Mouse (Mus musculus): ENCODE data around the gene Ell3. TPM values are rescaled to one million over a fixed set of nuclear protein-coding genes. Genes with fewer than 3 reads are reported as not detected.
A peak's percentile ranks its signal among the peaks of the same experiment; 100 is the strongest.

Ell3 gene
- polyA plus RNA-seq, 1 experiment from 2014 or later: 3.1 TPM

DNA sequence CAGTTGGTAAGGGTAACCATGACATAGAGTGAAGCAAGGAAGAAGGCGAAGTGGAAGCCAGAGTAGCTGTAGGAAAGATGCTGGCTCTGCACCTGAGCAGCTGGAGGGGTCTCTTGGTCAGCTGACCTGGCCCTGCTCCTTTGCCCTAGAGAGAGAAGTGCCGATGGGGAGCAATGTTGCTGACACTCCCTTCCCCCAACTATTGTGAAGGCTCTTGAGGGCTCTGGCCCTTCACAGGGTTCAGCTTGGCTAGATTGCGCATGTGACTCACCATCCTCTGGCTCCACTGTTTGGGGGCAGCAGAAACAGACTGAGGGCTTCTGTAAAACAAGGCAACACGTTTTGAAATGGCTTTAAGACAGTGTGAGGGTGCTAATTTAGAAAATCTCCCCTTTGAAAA is 8.3 kb upstream of the Ell3 start:
- Histone ChIP-seq H3K27me3 (ENCODE audit: control insufficient read depth, insufficient read depth, low read length) (no peaks in the 10 kb centered on the region), H3K27ac (ENCODE audit: low read depth, low read length) (no peak overlapping the region), H3K36me3 (ENCODE audit: control insufficient read depth, insufficient read depth, low read length) (no peaks in the 10 kb centered on the region; the same call in 1 of the 2 replicates), H3K4me2 (replicated peaks; ENCODE audit: low read depth, low read length) (no peak overlapping the region), H3K4me1 (replicated peaks; ENCODE audit: control insufficient read depth, insufficient read depth, low read length) (0 out of 2 replicates have a peak, but pooled peaks cover 2% of the 10 kb centered on the region), H3K9me3 (ENCODE audit: control insufficient read depth, low read length) (no peaks in the 10 kb centered on the region), H3K4me3 (ENCODE audit: low read depth, low read length) (no peak overlapping the region), H3K9ac (ENCODE audit: low read depth, low read length) (no peak overlapping the region)
- ATAC-seq (ENCODE audit: low FRiP score) (no peak), DNase-seq (ENCODE audit: low spot score) (no peak)
- WGBS: 90% methylated on average over 4 of the region's 4 CpGs

DNA sequence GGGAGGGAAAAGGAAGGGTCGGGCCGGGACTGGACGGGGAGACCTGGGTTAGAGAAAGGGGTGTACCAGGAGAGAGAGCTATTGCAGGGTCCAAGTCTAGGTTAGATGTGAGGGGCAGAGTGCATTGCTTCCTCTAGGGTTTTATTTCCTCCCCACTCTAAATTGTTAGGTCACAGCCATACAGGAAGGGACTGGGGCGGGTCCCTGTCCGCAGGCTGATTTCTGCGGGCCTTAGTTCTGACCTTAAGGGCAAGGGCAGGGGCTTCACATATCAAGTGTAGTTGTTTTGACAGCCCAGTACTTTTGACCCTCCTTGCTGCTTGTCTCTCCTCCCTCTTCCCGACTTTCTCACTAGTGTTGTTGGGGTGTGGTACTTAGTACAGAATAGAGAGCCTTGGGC is 6.0 kb upstream of the Ell3 start:
- Histone ChIP-seq H3K36me3 (ENCODE audit: control insufficient read depth, insufficient read depth, low read length) (no peaks in the 10 kb centered on the region; the same call in 1 of the 2 replicates), H3K27me3 (ENCODE audit: control insufficient read depth, insufficient read depth, low read length) (no peaks in the 10 kb centered on the region), H3K27ac (ENCODE audit: low read depth, low read length) (peak overlapping the region; percentile 91), H3K9me3 (ENCODE audit: control insufficient read depth, low read length) (no peaks in the 10 kb centered on the region), H3K9ac (ENCODE audit: low read depth, low read length) (peak overlapping the region; percentile 96), H3K4me2 (replicated peaks; ENCODE audit: low read depth, low read length) (peak overlapping the region; percentile 82), H3K4me3 (ENCODE audit: low read depth, low read length) (peak overlapping the region; percentile 94), H3K4me1 (replicated peaks; ENCODE audit: control insufficient read depth, insufficient read depth, low read length) (0 out of 2 replicates have a peak, but pooled peaks cover 2% of the 10 kb centered on the region)
- WGBS: 2% methylated on average over 7 of the region's 7 CpGs
- no peak for DNase-seq (ENCODE audit: low spot score)
- ATAC-seq (ENCODE audit: low FRiP score): 0 out of 2 replicates have a peak, but pooled peaks have one; percentile 4

DNA sequence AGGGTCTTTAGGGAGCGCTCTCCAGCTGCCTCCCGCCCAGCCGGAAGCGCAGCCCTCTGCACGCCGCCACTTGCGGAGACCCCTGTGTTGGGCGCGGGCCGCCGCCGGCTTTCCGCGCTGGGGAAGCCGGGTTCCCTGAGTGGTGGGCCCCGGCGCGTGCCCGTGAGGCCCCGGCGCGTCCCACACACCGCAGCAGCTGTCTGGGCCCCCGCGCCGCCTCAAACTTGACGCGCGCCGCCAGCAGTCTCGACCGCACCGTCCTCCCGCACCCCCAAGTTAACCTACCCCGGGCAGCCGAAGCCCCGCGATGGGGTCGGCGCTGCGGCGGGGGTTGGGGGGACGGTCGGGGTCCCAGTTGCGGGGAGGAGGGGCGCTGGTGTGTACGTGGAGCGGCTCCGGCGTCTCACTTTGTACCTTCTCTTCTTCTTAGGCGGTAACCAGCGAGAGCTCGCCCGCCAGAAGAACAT is 5.5 kb upstream of the Ell3 start:
- peak overlapping the region; percentile 91 for H3K27ac ChIP-seq (ENCODE audit: low read depth, low read length)
- peak overlapping the region; percentile 82 for H3K4me2 ChIP-seq (replicated peaks; ENCODE audit: low read depth, low read length)
- WGBS: under 1% methylated on average over 26 of the region's 54 CpGs
- H3K27me3 ChIP-seq (ENCODE audit: control insufficient read depth, insufficient read depth, low read length): no peaks in the 10 kb centered on the region
- no peaks in the 10 kb centered on the region; the same call in 1 of the 2 replicates for H3K36me3 ChIP-seq (ENCODE audit: control insufficient read depth, insufficient read depth, low read length)
- 0 out of 2 replicates have a peak, but pooled peaks cover 2% of the 10 kb centered on the region for H3K4me1 ChIP-seq (replicated peaks; ENCODE audit: control insufficient read depth, insufficient read depth, low read length)
- DNase-seq (ENCODE audit: low spot score) (no peak), ATAC-seq (ENCODE audit: low FRiP score) (peak; percentile 73)
- H3K9ac ChIP-seq (ENCODE audit: low read depth, low read length): peak overlapping the region; percentile 96
- H3K9me3 ChIP-seq (ENCODE audit: control insufficient read depth, low read length): no peaks in the 10 kb centered on the region
- peak overlapping the region; percentile 94 for H3K4me3 ChIP-seq (ENCODE audit: low read depth, low read length)

DNA sequence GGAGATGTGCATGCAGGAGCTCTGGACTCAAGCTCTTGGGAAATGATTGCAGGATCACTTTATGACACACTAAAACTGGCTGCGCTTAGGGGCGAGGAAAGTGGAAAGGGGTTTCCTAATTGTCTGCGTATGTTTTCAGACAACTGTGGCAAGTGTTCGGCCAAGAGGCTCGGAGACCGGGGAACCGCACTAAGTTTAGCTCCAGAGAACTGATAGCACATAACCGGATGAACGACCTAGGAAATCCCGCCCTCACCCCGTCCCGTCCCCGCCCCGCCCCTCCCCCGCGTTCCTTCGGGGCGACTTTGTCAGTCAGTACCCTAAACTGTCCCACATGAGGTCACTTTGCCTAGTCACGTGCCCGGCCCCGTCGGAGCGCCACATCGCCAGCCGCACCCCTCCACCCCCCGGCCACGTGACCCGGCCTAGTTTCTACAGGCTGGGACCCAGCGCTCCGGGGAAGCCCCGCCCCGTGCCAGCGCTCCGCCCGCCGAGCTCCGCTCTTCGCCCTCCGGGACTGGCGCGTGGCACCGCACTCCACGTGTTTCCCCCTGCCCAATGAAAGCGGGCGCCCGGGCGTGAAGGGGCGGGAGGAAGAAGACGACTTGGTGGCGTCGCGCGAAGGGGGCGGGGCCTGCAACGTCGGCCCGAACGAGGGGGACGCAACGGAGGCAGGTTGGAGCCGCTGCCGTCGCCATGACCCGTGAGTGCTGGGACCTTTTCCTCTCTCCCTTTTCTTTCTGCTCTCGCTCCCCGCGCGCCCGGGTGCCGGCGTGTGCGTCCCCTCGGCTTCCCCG is 4.9 kb upstream of the Ell3 start, which contains the start of gene Serf2:
TSS of gene Serf2 (plus strand) at position 457 of the 797 bp plus-strand sequence.
- Histone ChIP-seq H3K27me3 (ENCODE audit: control insufficient read depth, insufficient read depth, low read length) (no peaks in the 10 kb centered on the region), H3K27ac (ENCODE audit: low read depth, low read length) (peak within 1 kb of the TSS; percentile 91)

DNA sequence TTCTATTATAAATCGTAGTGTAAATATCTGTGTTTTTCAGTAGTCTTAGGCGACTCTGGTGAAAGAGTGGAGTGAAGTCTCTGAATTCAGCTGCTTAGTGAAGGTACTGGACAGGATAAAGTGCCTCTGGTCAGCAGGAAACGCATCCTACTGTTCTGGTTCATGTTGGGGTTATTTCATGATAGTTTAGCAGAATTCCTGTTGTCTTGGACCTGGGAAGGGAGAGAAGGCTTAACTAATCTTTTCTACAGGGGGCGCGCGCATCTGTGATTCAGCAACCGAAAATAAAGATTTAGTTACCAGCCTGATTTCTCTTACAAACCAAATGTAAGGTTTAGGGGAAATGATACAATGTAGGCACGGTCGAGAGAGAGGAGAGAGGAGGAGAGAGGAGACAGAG is 4.1 kb upstream of the Ell3 start:
- WGBS: 19% methylated on average over 9 of the region's 9 CpGs
- Histone ChIP-seq H3K4me3 (ENCODE audit: low read depth, low read length) (peak overlapping the region; percentile 94), H3K27ac (ENCODE audit: low read depth, low read length) (peak overlapping the region; percentile 61), H3K9me3 (ENCODE audit: control insufficient read depth, low read length) (no peaks in the 10 kb centered on the region), H3K4me1 (replicated peaks; ENCODE audit: control insufficient read depth, insufficient read depth, low read length) (0 out of 2 replicates have a peak, but pooled peaks cover 2% of the 10 kb centered on the region), H3K4me2 (replicated peaks; ENCODE audit: low read depth, low read length) (peak overlapping the region; percentile 60), H3K27me3 (ENCODE audit: control insufficient read depth, insufficient read depth, low read length) (no peaks in the 10 kb centered on the region), H3K36me3 (ENCODE audit: control insufficient read depth, insufficient read depth, low read length) (no peaks in the 10 kb centered on the region; the same call in 1 of the 2 replicates), H3K9ac (ENCODE audit: low read depth, low read length) (peak overlapping the region; percentile 29; the same call in 1 of the 2 replicates)
- ATAC-seq (ENCODE audit: low FRiP score): no peak
- DNase-seq (ENCODE audit: low spot score): peak; percentile 49

More for the DNA sequence above, 4.9 kb upstream of the Ell3 start, which contains the start of gene Serf2:
- WGBS: under 1% methylated on average over 59 of the region's 74 CpGs
- Histone ChIP-seq H3K4me3 (ENCODE audit: low read depth, low read length) (peak within 1 kb of the TSS; percentile 94), H3K36me3 (ENCODE audit: control insufficient read depth, insufficient read depth, low read length) (no peaks in the 10 kb centered on the region; the same call in 1 of the 2 replicates), H3K4me2 (replicated peaks; ENCODE audit: low read depth, low read length) (peak within 1 kb of the TSS; percentile 82), H3K9ac (ENCODE audit: low read depth, low read length) (peak within 1 kb of the TSS; percentile 96), H3K4me1 (replicated peaks; ENCODE audit: control insufficient read depth, insufficient read depth, low read length) (0 out of 2 replicates have a peak, but pooled peaks cover 2% of the 10 kb centered on the region), H3K9me3 (ENCODE audit: control insufficient read depth, low read length) (no peaks in the 10 kb centered on the region)
- ATAC-seq (ENCODE audit: low FRiP score) (peak; percentile 99), DNase-seq (ENCODE audit: low spot score) (peak; percentile 99)

DNA sequence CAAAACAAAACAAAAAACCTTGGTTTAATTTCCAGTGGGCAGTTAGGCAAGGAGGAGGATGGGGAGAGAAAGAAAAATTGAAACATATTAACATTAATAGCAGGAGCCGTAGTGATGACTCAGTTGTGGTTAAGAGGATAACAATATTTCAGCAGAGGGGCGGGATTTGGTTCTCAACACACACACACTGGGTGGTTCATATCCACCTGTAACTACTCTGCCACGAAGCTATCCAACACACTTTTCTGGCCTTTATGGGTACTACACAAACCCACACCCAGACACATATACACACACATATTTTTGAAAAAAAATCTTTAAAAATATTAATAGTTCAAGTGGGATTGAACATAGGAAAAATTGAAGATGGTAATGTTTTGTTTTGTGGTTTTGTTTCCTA is 2.9 kb upstream of the Ell3 start:
- ATAC-seq (ENCODE audit: low FRiP score): no peak
- no peak overlapping the region for H3K27ac ChIP-seq (ENCODE audit: low read depth, low read length)
- WGBS: 85% methylated on average over 3 of the region's 3 CpGs
- no peak overlapping the region for H3K9ac ChIP-seq (ENCODE audit: low read depth, low read length)
- peaks cover 7% of the 10 kb centered on the region; the same call in 1 of the 2 replicates for H3K4me1 ChIP-seq (replicated peaks; ENCODE audit: control insufficient read depth, insufficient read depth, low read length)
- H3K9me3 ChIP-seq (ENCODE audit: control insufficient read depth, low read length): no peaks in the 10 kb centered on the region
- no peak for DNase-seq (ENCODE audit: low spot score)
- no peak overlapping the region for H3K4me3 ChIP-seq (ENCODE audit: low read depth, low read length)
- peaks cover 8% of the 10 kb centered on the region for H3K27me3 ChIP-seq (ENCODE audit: control insufficient read depth, insufficient read depth, low read length)
- no peak overlapping the region for H3K4me2 ChIP-seq (replicated peaks; ENCODE audit: low read depth, low read length)
- H3K36me3 ChIP-seq (ENCODE audit: control insufficient read depth, insufficient read depth, low read length): no peaks in the 10 kb centered on the region; the same call in 1 of the 2 replicates

DNA sequence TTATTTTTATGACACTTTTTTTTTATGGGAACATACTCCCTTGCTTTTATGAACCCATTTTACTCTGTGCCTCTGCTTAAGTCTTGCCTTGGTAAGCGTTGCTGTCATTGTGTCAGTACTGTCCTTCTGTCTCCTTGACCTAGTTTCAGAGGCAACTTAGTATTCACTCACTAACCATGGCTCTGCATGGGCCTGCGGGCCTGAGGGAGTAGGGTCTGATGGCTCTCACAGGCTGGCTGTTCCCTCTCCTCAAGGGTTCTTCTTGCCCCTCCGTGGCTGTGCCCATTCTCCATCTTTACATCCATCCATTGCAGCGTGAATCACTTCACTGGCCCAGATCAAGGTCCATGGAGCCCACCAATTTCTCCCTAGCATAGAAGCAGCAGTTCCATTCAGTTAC is 2.4 kb upstream of the Ell3 start:
- 83% methylated on average over 4 of the region's 4 CpGs for WGBS
- H3K4me3 ChIP-seq (ENCODE audit: low read depth, low read length): no peak overlapping the region
- no peak overlapping the region for H3K27ac ChIP-seq (ENCODE audit: low read depth, low read length)
- ATAC-seq (ENCODE audit: low FRiP score): no peak
- DNase-seq (ENCODE audit: low spot score): no peak
- H3K36me3 ChIP-seq (ENCODE audit: control insufficient read depth, insufficient read depth, low read length): no peaks in the 10 kb centered on the region; the same call in 1 of the 2 replicates
- H3K27me3 ChIP-seq (ENCODE audit: control insufficient read depth, insufficient read depth, low read length): peaks cover 13% of the 10 kb centered on the region
- H3K4me2 ChIP-seq (replicated peaks; ENCODE audit: low read depth, low read length): no peak overlapping the region
- no peak overlapping the region for H3K9ac ChIP-seq (ENCODE audit: low read depth, low read length)
- peaks cover 11% of the 10 kb centered on the region; the same call in 1 of the 2 replicates for H3K4me1 ChIP-seq (replicated peaks; ENCODE audit: control insufficient read depth, insufficient read depth, low read length)
- no peaks in the 10 kb centered on the region for H3K9me3 ChIP-seq (ENCODE audit: control insufficient read depth, low read length)

DNA sequence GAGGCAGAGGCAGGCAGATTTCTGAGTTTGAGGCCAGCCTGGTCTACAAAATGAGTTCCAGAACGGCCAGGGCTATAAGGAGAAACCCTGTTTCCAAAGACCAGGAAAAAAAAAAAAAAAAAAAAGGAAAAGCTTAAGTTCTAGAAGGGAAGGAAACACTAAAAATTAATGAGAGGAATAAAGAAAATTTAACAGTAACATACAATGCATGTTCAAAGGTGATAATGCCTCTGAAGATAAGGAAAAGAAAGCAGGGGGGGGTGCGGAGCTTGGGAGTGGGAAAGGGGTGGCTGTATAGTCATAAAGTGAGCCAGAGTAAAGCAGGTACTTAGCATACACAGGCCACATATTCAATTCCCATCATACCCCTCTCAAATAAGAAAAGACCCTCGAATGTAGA is 1.0 kb upstream of the Ell3 start:
- H3K4me1 ChIP-seq (replicated peaks; ENCODE audit: control insufficient read depth, insufficient read depth, low read length): peaks cover 9% of the 10 kb centered on the region; the same call in 1 of the 2 replicates
- no peak overlapping the region for H3K9ac ChIP-seq (ENCODE audit: low read depth, low read length)
- no peak overlapping the region for H3K4me2 ChIP-seq (replicated peaks; ENCODE audit: low read depth, low read length)
- no peak overlapping the region for H3K4me3 ChIP-seq (ENCODE audit: low read depth, low read length)
- no peaks in the 10 kb centered on the region for H3K36me3 ChIP-seq (ENCODE audit: control insufficient read depth, insufficient read depth, low read length)
- H3K27me3 ChIP-seq (ENCODE audit: control insufficient read depth, insufficient read depth, low read length): peaks cover 17% of the 10 kb centered on the region
- no peaks in the 10 kb centered on the region for H3K9me3 ChIP-seq (ENCODE audit: control insufficient read depth, low read length)
- H3K27ac ChIP-seq (ENCODE audit: low read depth, low read length): no peak overlapping the region
- WGBS: 91% methylated on average over 3 of the region's 3 CpGs
- ATAC-seq (ENCODE audit: low FRiP score): no peak
- no peak for DNase-seq (ENCODE audit: low spot score)
